Mouse (Mus musculus) R1 (cell line): Measurements from ENCODE around the gene Sec1.

Experiments used
- DNase-seq: peaks from one replicate; pipeline ENCODE4 v3.0.0-alpha.2; 2018; ENCODE audit warnings: low read depth, low spot score

Sec1 gene

DNA sequence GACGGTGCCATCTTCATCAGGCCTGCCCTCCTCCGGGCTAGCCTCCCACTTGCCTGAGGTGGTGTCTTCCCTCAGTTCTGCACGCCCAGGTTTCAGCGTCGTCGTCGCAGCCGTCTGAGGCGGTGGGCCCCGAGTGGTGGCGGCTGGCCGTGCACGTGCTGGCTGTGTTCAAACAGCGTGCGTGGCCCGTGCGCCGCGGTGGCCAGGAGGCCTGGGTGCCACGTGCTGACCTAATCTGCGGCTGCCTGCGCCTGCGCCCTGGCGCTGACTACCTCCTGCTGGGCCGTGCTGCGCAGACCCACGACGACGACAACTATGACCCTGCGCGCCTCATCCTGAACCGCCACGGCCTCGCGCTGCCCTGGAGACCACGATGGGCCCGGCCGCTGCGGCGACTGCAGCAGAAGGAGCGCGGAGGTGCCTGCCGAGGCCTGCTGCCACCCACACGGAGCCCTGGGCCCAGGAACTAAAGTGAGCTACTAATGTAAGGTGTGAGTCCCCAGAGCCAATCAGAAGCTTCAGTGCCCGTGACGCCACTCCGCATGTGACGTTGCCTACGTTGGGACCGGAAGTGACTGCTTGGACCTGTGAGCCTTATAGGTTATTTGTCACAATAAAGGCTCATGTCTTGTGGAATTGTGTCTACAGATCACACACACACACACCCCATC is at the start of gene Sec1:
Gene Sec1, minus strand, starts transcription at position 482 of the 671 bp plus-strand sequence.
- DNase-seq = peak; percentile 67

DNA sequence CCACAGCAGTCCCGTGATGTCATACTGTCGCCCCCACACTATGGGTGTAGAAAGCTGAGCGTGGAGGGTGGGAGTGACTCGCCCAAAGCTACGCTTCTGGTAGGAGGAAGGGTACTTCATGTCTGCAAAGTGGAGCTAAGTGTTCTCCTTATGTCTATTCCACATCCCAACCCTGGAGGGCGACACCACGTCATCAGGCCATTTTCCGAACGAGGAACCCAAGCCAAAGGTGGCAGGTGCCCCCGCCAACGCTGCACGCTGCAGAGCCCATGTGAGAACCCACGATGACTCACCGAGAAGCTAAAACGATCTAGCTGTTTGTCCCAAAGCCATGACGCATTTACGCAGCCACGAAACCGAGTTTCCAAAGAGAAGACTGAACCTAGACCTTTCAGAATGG is 48.1 kb upstream of the Sec1 start:
- DNase-seq = peak; percentile 60

DNA sequence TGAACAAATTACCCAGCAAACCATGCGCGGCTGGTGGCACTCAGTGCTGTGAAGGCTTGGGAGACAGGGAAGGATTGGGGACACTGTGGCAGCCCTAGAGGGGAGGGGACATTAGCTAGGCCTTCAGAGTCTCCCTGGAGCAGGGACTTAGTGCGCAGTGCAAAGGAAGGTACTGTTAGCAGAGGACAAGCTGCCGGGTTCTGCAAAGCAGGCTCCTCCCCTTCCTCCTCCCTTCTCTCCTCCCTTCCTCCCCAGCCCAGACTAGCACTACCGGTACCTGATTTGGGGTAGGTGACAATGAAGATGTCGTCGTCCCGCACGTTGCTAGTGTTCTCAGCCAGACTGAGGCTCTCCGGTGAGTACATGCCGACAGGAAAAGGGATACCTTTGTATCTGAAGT is 47.6 kb upstream of the Sec1 start:
- DNase-seq = no peak

DNA sequence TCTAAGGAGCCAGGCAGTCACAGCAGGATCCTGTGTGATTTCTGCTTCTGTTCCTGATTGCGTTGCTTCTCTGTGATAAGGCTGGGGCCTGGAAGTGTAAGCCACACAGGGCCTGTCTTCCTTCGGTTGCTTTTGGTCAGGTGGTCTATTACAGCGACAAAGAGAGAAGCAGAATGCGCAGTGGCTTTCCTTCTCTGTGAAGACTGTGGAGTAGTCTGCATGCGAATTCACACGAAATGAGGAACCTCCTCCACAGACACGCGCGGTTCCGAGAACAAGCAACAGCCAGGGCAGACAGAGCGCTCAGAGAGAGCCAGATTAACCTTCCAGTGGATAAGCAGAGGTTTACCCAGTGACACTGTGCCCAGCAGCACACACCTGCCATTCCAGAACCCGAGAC is 47.1 kb upstream of the Sec1 start:
- DNase-seq = no peak

DNA sequence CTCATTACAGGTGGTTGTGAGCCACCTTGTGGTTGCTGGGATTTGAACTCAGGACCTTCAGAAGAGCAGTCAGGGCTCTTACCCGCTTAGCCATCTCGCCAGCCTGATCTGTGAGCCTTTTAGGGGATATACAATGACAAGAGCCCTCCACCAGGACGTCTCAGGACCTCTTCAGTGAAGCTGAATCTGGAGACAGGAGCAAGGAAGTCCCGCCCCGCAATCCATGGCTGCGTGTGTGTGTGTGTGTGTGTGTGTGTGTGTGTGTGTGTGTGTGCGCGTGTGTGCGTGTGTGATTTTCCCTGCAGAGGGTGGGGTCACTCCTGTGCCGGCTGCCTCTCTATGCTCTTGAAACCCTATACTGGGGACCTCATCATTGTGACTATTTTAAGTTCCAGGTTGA is 45.6 kb upstream of the Sec1 start:
- DNase-seq = peak; percentile 52

DNA sequence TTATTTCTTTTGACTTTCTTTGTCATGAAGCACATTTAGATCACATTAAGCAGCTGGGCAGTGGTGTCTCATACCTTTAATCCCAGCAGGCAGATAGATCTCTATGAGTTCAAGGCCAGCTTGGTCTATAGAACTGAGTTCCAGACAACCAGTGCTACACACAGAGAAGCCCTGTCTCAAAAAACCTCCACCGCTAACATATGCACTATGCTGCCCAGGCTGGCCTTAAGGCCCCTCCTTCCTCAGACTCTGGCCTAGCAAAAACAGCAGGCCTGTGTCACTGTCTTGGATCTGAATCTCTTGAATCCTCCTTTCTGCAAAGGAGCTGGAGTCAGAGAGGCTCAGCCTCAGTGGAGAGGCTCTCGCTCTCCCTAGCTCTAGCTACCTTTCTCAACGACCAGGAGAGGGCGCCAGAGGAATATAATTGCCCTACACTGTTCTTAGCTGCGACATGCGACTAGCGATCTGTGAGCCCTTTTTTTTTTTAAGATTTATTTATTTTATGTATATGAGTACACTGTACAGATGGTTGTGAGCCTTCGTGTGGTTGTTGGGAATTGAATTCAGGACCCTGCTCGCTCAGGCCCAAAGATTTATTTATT is 45.1 kb upstream of the Sec1 start:
- peak; percentile 76 for DNase-seq

DNA sequence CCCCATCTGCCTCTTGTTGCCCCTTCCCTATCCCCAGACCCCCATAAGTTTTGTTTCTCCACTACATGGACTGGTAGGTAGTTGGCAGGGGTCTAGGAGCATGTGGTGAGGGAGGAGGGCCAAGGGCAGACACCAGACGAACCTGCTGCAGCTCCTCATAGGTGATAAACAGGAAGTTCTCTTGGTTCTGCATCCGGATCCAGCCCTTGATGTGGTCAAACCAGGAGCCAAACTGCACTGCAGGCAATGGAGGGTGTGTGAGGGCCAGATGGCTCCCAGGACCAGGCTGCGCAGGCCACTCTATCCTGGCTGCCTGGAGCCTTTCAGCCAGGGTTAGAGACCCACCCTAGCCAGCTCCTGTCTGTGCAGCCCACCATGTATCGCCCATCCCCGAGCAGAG is 39.3 kb upstream of the Sec1 start:
- no peak for DNase-seq

DNA sequence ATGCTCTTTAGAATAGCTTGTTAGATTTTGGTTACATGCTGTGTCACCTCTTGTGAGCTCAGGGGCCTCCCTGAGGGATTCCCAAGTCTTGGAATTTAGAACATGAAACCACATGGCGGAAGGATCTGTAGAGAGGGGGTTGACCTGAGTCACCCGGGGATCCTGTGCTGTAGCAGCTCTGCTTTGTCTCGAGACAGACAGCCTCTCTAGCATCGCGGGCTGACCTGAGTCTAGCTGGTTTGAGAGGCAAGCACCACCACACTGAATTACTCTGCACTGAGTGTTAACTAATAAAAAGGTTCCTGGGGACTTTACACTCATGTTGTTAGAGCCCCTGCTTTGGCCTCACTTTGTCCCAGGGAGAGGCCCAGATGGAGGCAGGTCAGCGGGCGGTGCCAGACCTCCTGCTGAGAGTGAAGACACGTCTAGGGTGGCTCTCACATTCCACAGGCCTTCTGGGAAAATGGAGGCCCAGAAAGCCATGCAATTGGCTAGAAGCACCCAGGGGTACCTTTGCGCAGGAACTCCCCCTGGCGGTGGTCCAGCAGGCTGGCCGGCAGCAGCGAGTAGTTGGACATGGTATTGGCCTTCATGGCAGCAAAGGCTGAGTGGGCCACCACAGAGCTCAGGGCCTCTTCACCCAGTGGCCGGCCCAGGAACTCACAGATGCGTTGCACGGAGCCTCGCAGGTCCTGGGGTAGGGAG is 36.7 kb upstream of the Sec1 start:
- DNase-seq = peak; percentile 87

DNA sequence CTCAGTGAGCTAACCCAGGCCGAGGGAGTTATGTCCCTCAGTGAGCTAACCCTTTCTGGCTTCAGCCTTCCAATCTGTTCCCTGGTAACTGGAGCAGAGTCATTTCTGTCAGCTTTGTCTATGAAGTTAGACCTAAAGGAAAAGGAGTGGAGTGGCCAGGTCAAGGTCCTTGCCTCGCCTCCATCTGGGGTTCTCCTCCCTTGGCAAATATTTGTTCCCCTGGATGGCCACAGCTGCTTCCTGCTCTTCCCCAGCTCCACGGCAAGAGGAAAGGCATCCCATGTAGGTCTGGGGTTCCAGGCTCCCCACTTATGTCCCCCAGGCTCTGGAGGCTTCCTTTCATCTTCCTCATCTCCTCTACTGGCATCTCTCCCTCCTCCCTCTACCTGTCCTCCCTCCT is 33.4 kb upstream of the Sec1 start:
- no peak for DNase-seq

DNA sequence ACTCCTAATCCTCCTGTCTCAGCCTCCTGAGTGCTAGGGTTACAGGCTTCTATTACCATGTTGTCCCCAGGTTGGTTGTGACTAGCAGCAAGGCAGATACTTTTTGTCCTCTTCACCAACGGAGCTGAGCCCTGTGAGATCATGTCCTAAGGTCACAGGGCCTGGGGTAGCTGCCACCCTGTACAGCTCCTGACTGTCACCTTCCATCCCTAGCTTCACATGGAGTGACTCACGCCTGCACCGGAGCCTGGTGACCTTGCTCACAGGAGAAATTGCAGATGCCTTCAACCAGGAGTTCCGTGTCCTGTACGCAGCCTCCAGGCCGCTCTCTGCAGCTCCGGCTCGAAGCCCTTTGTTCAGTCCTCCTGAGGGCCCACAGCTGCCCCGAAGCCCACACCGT is 32.2 kb upstream of the Sec1 start:
- DNase-seq = no peak

DNA sequence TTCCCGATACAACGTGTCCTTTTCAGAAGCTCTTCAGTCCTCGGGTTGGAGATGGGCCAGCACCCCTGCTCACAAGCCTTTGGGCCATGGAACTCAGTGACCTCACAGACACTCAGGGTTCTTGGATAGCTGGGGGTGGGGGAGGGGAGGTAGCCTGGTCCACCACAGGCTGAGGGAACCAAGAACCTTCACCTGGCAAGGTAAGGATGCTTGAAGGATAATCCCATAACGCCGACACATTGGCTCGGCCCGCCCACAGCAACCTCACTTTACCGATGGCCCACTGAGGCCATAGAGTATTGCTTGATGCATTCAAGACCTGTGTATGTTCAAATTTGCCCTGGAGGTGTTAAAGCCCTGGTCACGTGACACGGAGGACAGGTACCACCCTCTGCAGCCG is 31.5 kb upstream of the Sec1 start, which contains the start of gene Spaca4:
Gene Spaca4, minus strand, starts transcription at position 101 of the 400 bp plus-strand sequence.
- DNase-seq = no peak

DNA sequence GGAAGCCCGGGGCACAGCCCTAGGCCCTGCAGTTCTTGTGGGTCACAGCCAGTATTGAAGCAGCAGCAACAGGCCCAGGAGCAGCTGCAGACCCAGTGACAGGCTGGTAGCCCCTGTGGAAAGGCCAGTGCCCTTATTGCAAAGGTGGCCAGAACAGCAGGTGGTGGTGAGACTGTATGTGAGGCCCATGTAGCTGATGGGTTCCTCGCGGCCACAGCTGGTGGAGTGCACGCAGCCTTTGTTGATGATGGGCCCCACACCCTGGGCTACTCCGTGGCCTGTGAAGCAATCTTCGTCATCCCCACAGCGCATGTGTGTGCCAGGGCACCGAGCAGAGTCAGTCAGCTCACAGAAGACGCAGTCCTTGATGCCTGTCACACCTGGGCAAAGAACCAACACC is 30.9 kb upstream of the Sec1 start:
- DNase-seq = no peak

DNA sequence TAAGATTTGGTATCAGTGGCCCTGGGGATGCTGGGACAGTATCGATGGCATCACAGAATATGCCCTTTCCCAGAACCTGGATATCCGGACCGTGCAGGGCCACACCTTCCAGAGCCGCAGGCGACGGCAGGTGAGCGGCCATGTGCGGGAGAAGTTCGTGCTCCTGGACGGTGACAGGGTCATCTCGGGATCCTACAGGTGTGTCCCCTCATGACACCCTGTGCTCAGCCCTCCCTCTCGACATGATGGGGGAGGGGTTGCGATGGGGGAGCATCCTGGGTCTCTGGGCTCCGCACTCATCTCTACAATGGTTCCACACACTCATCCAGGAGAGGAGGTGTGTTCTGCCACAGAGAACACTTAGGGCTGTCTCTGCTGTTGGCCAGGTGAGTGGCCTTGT is 29.6 kb upstream of the Sec1 start:
- DNase-seq = no peak

DNA sequence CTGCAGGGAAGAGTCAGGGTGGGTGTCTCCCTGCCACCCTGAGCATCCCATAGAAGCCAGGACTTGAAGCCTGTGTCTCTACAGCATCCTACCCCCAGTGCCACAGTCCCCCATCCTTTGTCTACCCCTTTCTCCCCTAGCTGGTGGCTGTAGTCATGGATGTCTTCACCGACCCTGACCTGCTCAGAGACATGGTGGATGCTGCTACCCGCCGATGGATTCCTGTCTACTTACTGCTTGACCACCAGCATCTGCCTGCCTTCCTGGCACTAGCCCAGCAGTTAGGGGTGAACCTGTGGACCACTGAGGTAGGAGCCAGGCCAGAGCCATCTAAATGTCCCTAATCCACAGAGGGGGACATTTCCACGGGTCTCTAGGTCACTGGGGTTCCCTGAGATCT is 29.1 kb upstream of the Sec1 start:
- DNase-seq = no peak

DNA sequence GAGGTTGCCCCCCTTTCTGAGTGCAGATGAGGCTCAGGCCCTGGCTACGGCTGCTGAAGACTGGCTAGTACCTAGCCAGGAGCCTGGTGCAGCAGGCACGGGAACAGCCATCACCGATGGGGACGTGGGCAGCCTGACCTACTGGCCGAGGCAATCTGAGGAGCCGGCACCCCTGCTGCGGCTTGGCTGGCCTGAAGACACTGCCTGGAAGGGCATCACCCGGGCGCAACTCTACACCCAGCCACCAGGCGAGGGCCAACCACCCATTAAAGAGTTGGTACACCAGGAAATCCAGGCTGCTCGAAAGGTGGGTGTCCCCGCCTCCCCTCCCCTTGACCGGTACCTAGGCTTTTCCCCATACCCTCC is 28.1 kb upstream of the Sec1 start:
- no peak for DNase-seq

DNA sequence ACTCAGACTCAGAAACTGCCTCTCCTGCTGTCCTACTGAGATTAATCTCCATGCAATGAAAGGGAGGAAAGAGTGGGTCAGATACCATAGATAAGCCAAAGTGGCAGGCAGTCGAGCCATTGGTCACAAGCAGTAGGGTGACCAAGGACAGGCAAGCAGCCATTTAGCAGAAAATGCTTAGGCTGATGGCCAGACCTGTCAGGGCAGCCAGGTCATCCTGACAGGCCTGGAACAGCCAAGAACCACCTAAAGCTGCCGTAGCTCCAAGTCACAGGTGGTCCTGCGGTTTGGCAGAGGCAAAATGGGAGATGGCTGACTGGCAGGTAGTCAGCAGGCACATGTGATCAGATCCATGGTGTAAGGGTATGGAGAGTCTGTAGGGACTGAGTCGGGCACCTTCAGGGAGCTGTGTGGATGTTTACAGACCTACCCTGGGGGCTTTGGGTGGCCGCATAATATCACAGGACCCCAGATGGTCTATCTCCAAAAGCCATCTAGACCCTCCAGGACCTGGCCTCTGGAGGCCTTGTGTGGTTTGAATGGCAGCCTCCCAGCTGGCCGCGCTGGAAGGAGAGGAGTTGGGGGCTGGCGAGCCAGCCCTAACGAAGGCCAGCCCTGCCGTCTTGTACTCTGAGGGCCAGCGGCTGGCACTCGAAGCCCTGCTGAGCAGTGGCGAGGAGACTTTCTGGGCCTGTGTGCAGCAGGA is 27.6 kb upstream of the Sec1 start:
- DNase-seq = no peak

DNA sequence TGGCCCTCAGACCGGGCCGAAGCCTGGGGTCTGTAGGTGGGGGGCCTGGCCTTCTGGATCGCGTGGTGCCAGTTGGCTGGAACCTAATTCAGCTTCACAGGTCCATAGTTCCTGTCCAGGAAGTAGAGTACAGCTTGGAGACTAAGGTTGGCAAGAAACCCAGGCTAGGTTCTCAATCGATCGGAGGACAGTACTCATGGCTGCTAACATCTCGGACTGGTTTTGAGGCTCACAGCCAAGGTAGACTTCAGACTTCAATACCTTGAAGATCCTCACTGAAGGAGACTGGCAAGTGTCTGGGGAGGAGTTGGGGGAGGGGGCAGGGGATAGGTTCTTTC is 27.0 kb upstream of the Sec1 start:
- DNase-seq = no peak

DNA sequence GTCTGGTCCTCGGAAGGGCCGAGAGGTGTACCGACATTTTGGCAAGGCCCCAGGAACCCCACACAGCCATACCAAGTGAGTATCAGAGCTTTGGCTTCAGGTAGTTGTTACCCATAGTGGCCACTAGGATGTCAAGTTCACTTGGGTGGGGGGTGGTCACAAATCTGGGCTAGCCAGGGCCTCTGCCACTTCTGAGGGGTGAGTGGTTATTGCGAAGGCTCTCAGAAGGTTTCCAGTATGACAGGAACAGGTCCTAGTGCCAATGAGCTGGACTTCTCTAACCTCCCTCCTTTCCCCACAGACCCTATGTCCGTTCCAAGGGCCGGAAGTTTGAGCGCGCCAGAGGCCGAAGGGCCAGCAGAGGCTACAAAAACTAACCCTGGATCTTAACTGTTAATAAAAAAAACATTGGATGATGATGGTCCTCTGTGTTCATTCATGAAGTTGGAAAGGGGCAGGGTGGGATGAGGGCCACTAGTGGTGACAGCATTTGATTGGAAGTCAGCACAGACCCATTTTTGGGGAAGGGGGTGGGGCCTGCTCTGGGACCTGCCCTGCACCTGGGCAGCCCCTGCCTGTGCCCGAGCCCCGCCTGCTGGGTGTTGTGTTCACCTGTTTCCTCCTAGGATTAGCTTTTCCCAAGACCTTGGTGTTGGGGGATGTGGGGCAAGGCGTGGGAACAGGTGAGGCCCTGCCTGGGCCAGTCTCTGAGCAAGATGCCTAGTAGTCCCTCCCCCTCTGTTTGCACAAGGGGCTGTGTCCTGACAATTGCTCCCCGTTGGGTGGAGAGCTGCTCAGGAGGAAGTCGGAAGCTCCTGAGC is 26.4 kb upstream of the Sec1 start, which contains the start of gene Fam83e:
Gene Fam83e, plus strand, starts transcription at position 800 of the 821 bp plus-strand sequence.
- DNase-seq = peak; percentile 85

DNA sequence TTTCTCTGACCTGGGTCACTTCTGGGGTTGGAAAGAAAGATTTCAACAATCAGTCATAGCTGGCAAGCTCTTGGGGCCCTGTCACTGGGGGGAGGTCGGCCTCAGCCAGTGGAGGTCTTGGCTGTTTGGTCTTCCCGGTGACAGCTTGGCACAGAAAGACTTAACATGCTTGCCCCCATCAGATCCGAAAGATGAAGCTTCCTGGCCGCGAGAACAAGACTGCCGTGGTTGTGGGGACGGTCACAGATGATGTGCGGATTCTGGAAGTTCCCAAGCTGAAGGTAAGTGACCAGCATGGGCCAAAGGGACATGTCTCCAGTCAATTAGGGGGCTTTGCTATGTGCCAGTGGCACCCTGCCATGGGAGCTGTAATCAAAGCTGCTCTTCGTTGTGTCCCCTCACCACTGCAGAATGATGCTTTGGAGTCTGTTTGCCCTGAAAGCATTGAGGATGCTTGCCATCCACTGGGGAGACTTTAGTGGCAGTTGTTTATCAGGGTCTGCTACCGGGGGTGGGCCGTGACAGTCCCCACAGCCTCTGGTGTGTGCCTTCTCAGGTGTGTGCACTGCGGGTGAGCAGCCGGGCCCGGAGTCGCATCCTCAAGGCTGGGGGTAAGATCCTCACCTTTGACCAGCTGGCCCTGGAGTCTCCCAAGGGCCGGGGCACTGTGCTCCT is 25.7 kb upstream of the Sec1 start:
- DNase-seq = no peak

DNA sequence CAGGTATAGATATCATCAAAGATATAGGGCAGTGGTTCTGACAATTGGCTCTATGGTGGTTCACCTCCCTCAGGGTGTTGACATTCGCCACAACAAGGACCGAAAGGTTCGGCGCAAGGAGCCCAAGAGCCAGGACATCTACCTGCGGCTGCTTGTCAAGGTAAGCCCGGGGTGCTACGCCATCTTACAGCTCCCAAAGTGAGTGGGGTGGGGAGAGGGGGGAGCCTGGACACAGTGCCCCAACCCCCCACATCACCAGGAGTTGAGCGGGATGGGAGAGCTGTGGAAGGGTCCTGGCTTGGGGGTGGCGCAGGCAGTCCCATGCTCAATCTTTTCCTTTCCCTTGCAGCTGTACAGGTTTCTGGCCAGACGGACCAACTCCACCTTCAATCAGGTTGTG is 25.0 kb upstream of the Sec1 start:
- no peak for DNase-seq

DNA sequence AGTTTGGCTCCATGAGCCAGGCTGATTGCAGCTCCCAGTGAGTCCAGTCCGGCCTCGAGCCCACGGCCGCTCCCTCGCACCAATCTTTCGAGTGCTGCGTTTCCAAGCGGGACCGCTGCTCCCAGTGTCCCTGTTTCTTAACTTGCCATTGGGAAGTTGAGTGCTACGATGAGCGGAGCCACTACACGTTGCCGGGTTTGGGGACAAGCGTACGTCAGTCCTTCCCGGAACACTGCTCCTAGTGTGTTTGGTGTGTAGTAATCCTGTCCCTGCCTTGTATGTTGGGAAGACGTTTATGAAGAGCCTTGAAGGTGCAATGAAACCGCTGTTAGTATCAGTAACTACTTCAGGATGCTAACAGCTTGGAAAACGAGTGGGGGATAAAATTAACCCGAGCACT is 24.1 kb upstream of the Sec1 start:
- no peak for DNase-seq
